Mouse (Mus musculus): ENCODE measurements around the gene Cnbp.

Cnbp gene

DNA sequence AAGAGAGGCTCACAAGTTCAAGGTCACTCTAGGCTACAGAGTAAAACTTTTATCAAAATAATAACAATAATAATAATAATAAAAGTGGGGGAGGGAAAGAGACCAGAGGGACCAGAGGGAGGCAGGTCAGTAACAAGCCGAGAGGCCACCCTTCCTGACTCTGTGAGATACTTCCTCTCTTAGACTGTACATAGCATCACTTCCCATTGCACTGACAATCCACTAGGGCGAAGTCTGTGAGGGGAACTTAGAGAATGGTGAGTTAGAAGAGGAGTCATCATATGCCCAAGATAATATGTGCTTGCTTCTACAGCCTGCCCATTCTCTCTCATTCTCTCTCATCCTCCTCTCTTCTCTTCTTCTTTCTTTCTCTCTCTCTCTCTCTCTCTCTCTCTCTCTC is 44.9 kb downstream of the Cnbp start:
- no peak for DNase-seq (ENCODE audit: low read depth, low spot score)

DNA sequence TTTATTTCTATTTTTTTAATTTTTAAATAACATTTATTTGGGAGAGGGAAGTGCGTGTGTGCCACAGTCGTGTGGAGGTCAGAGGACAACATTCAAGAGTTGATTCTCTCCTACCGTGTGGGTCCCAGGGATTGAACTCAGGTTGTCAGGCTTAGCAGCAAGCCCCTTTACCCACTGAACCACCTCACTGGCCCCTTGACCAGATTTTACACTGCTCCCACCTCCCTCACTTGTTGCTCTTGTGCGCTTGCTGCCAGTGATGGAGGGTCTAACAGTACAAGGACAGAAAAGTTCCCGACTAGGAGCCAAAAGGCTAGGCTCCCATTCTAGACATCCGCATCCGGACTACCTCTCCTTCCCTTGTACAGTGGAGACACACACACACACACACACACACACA is 45.5 kb downstream of the Cnbp start:
- no peak for DNase-seq (ENCODE audit: low read depth, low spot score)

DNA sequence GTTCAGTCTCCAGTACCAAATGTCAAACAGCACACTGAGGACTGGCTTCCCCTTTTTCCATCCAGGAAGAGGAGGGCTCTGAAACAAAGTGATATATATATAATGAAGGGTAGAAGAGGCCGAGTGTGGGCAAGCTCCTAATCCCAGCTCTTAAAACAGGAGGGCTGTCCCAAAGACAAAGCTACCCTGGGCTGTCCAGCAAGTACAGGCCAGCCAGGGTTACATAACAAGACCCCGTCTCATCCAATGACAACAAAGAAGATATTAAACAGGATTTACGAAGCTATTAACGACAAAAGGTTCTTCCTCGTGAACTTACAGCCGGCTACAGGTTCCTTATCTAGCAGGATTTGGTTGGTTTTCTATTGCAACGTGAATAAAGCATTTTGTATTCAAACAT is 46.0 kb downstream of the Cnbp start:
- DNase-seq (ENCODE audit: low read depth, low spot score), result no peak

DNA sequence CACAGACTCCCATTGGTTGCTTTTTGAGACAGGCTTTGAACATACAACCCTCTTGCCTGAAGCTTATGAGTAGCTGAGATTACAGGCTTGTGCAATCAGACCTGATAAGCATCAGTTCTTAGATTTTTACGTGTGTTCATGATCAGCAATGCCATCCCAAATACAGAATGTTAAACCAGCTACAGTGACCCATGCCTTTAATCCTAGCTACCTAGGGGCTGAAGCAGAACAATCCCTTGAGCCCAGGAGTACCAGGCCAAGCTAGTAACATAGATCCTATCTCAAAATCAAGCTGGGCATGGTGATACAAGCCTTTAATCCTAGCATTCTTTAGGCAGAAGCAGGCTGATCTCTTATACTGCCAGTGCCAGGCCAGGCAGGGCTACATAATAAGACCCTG is 46.9 kb downstream of the Cnbp start:
- DNase-seq (ENCODE audit: low read depth, low spot score), result no peak

GRCm38 (mm10) chr6:87802462-87802861 is 48.4 kb downstream of the Cnbp start:
- DNase-seq (ENCODE audit: low read depth, low spot score), result no peak

DNA sequence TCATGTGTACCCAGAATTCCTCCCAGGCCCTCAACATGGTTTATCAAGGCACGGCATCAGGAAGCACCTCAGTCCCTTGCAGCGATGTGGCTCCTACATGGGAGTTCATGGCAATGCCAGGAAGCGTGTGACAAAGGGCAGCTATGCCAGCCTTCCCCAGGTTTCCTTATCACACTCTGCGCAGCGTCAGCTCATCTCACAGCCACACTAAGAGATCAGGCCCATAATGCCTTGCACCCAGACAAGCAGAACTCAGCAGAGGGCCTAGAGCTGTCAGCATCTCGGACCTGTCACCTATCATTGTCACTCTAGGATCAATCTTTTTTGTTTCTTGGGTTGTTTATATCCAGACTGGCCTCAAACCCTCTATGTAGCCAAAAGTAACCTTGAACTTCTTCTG is 51.3 kb downstream of the Cnbp start:
- DNase-seq (ENCODE audit: low read depth, low spot score), result no peak

DNA sequence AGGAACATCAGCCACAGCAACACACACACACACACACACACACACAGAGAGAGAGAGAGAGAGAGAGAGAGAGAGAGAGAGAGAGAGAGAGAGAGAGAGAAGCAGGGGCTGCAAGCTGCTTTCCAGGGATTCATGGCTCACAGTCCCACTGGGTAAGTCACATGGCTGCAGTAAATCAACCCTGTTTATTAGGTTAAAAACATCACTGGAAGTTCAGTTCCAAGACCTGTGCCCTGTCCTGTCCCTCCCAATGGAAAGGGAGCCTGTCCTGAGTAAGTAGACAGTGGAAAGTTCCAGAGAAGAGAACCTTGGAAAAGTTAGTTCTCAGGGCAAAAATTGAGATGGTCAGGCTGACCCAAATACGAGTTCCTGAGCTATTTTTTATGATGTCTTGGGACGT is 53.6 kb downstream of the Cnbp start:
- DNase-seq (ENCODE audit: low read depth, low spot score), result no peak

DNA sequence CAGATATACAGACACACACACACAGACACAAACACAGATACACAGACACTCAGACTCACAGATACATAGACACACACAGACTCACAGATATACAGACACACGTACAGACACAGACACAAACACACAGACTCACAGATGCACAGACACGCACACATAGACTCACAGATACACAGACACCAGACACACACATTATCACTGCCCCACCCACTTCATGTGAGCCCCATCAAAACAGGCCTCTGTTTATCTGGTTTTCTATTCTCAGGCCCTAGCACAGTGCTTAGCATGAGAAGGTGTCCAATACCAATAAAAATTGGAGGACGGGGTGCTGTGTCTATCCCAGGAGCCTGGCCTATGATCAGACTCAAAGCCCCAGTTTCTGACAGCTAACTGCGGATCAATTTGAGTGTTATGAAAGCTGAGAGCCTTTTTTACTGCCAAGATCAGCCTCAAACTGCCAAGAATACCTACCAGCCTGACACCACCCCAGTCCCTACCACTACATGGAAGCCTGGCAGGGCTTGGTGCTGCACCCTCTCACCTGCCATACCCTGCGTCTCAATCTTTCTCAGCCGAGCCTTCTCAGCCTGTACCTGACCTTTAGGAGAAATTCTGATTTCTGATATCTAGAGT is 54.5 kb downstream of the Cnbp start:
- DNase-seq (ENCODE audit: low read depth, low spot score), result no peak

DNA sequence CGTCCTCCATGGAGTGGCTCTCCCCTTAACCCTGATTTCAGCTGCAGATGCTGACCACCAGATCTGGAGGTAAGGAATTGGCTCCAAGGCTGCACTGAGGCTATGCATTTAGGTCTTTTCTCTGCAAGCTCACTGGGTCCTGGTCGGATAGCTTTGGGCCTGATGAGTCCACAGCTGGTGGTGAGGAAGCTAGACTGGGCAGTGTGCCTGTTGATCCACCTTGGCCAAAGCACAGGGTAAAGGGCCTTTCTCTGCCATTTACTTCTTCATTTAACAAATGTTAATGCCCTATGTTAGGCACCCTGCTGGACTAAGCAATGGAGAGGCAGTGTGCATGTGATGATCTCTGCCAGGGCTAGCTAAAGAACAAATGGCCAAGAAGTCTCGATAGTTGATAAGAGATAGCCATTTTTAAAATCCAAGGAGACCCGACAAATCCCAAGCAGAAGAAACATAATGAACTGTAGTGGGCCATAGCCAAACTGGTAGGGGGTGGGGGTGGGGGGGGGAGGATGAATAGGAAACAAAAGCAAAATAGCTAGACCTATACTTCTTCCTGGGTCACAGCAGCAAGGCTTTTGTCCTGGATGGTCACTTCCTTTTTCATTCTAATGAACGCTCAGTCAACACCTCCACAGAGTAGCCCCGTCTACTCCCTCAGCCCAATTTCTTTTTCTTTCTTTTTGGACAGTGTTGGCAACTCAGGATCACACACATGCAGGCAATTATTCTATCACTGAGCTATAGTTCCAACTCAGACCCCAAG is 55.3 kb downstream of the Cnbp start:
- peak; percentile 72 for DNase-seq (ENCODE audit: low read depth, low spot score)

DNA sequence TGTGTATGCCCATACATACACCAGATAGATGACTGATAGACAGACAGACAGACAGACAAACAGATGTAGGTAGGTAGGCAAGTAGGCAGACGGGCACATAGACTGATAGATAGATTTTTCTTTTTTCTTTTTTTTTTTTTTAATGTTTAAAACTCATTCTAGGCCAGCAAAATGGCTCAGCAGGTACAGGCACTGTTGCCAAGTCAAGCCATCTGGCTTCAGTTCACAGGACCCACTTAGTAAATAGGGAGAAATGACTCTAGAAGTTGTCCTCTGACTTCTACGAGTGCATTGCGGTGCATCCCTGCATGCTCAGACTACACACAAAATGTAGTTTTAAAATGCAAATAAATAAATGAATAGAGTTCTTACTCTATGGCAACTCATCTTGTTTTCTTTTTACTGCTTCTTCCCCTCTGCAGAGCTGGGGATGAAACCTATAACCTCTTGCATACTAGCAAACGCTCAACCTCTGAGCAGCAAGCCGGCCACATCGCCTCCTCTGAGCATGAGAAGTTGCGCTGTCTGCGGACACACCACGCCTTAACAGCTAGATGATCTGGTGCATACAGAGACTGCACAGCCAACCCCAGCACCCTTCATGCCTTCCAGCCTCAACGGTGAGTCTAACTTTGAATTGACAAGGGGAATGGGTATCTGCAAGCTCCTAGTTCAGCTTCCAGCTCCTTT is 56.9 kb downstream of the Cnbp start:
- DNase-seq (ENCODE audit: low read depth, low spot score), result no peak
